ENCODE assay signal across 8 mouse cellular contexts in the genomic region with DNA sequence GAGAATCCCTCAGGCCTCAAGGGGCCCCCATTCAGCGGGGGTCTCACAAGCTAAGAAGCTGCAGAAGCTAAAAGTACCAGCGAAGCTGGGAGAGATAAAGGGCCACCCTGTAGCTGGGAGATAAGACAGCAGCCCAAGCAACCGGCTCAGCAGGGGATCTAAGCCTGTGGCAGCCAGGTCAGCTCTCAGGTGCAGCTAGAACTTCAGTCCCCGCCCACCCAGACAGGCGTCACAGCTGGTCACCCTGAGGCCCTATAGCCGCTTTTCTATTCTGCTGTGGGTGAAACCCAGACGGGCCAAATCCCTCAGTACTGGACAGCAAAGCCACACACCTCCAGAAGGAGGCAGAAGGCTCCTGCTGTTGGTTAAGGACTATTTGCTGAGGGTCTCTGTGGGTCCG. TPM values are rescaled to one million over a fixed set of nuclear protein-coding genes. Genes with fewer than 3 reads are reported as not detected.
DNase-seq lines count a peak whose midpoint lies in the region; ATAC-seq and TF ChIP-seq lines count a peak whose summit lies in the region.

No protein-coding gene starts in this region.

- peaks cover 18% of the 10 kb centered on the region for H3K36me3 ChIP-seq in heart, embryonic 13.5 days
- H3K36me3 ChIP-seq in heart, embryonic 16.5 days (ENCODE audit: control insufficient read depth, insufficient read depth), result peaks cover 14% of the 10 kb centered on the region
- peaks cover 5% of the 10 kb centered on the region; the same call in 1 of the 2 replicates for H3K36me3 ChIP-seq in liver, adult 2 months (ENCODE audit: control insufficient read depth, insufficient read depth, low read length)

- no peak overlapping the region; the same call in 1 of the 2 replicates for H3K27ac ChIP-seq in heart, embryonic 13.5 days (replicated peaks)
- peak overlapping the region; percentile 86; the same call in 1 of the 2 replicates for H3K27ac ChIP-seq in heart, embryonic 16.5 days (ENCODE audit: low read length)
- peak overlapping the region; percentile 98 for H3K27ac ChIP-seq in liver, adult 2 months (replicated peaks; ENCODE audit: insufficient read depth, low read depth, low read length)

- TF ChIP-seq POLR2A in liver, adult 2 months (IDR thresholded peaks at IDR 0.05; ENCODE audit: extremely low read depth, insufficient read depth, low read length), result peak; percentile 80; the same call in 1 of the 2 replicates

- peaks cover 5% of the 10 kb centered on the region; the same call in 1 of the 2 replicates for H3K27me3 ChIP-seq in heart, embryonic 13.5 days (replicated peaks)
- H3K27me3 ChIP-seq in heart, embryonic 16.5 days (ENCODE audit: control insufficient read depth, insufficient read depth, low read length), result no peaks in the 10 kb centered on the region
- no peaks in the 10 kb centered on the region for H3K27me3 ChIP-seq in liver, adult 2 months (ENCODE audit: control insufficient read depth, insufficient read depth, low read length)

- 0 out of 2 replicates have a peak, but pooled peaks have one; percentile 6 for ATAC-seq in heart, embryonic 13.5 days (ENCODE audit: extremely low read depth, insufficient number of reproducible peaks, low FRiP score, low TSS enrichment)
- ATAC-seq in heart, embryonic 16.5 days (replicated peaks; ENCODE audit: extremely low read depth, insufficient read depth, low FRiP score), result no peak

- peaks cover 64% of the 10 kb centered on the region for H3K4me1 ChIP-seq in heart, embryonic 13.5 days
- peaks cover 56% of the 10 kb centered on the region for H3K4me1 ChIP-seq in heart, embryonic 16.5 days (ENCODE audit: control insufficient read depth, insufficient read depth, low read length)
- peaks cover 44% of the 10 kb centered on the region for H3K4me1 ChIP-seq in liver, adult 2 months (ENCODE audit: control insufficient read depth, insufficient read depth, low read length)

- intact Hi-C loops in left cerebral cortex, postnatal 36 days (cut with DNase I), result no loop called here

- H3K4me3 ChIP-seq in heart, embryonic 13.5 days, result peak overlapping the region; percentile 69
- H3K4me3 ChIP-seq in heart, embryonic 16.5 days (ENCODE audit: low read length), result peak overlapping the region; percentile 80
- H3K4me3 ChIP-seq in liver, adult 2 months (ENCODE audit: insufficient read depth, low read depth, low read length), result peak overlapping the region; percentile 61

- peak overlapping the region; percentile 99 for H3K4me2 ChIP-seq in heart, embryonic 13.5 days
- H3K4me2 ChIP-seq in heart, embryonic 16.5 days (ENCODE audit: low read depth, low read length), result peak overlapping the region; percentile 100

- H3K79me2 ChIP-seq in liver, adult 2 months (ENCODE audit: control insufficient read depth, insufficient read depth, low read length), result peaks cover 31% of the 10 kb centered on the region; the same call in 1 of the 2 replicates

- no peak for DNase-seq in heart, adult 9 months (ENCODE audit: low spot score in 2 of 2)
- DNase-seq in c-Kit-negative CD71-positive TER-119-positive erythroid progenitor cells, embryonic 14.5 days (ENCODE audit: low read depth, low spot score), result peak; percentile 76
- peak; percentile 90 for DNase-seq in liver, adult 2 months (ENCODE audit: extremely low read depth, low read depth, low spot score)
- no peak for DNase-seq in left cerebral cortex, postnatal 36 days (ENCODE audit: low spot score in 2 of 2)
- no peak for DNase-seq in left cerebral cortex, adult 18-20 months (ENCODE audit: low spot score in 2 of 2)
- DNase-seq in right cerebral cortex, adult 2 months (ENCODE audit: low spot score in 2 of 2), result no peak

- TF ChIP-seq CTCF in liver, adult 2 months (IDR thresholded peaks at IDR 0.05; ENCODE audit: low read depth, low read length), result peak; percentile 66

- WGBS in heart, embryonic 13.5 days, result 20% methylated on average over 8 of the region's 8 CpGs
- WGBS in heart, embryonic 16.5 days, result 40% methylated on average over 8 of the region's 8 CpGs
- WGBS in liver, adult 2 months, result 14% methylated on average over 8 of the region's 8 CpGs

- H3K9me3 ChIP-seq in heart, embryonic 13.5 days, result no peaks in the 10 kb centered on the region
- H3K9me3 ChIP-seq in heart, embryonic 16.5 days (replicated peaks; ENCODE audit: control insufficient read depth, low read length), result no peaks in the 10 kb centered on the region

- peak overlapping the region; percentile 87 for H3K9ac ChIP-seq in heart, embryonic 13.5 days
- peak overlapping the region; percentile 30 for H3K9ac ChIP-seq in heart, embryonic 16.5 days (ENCODE audit: low read length)
- peak overlapping the region; percentile 95 for H3K9ac ChIP-seq in liver, adult 2 months (ENCODE audit: low read depth, low read length)

RNA-seq across cellular contexts. Expression of a gene that starts 5.9 kb away (rescaled TPM):
- 68.8 and 83.6 TPM in 2 replicates for polyA plus RNA-seq in heart, embryonic 13.5 days (2015; fragmentation: Nextera tagmentation; extraction: Ambion mirVana)
- 110 and 137 TPM in 2 replicates for polyA plus RNA-seq in heart, embryonic 16.5 days (2015; fragmentation: Nextera tagmentation; extraction: Ambion mirVana)
- 220 and 240 TPM in 2 replicates for total RNA-seq in liver, adult 2 months (2014; rRNA removed)
- 618 and 693 TPM in 2 replicates for polyA plus RNA-seq in liver, adult 2 months (2012; rRNA removed)
- total RNA-seq in left cerebral cortex, postnatal 36 days (2021), result 10 to 100 TPM; 17.1 to 23.2 TPM
- total RNA-seq in left cerebral cortex, adult 18-20 months (2021), result 10 to 100 TPM; 21.7 to 28.0 TPM

RNA-seq across cellular contexts. Expression of a gene that starts 8.4 kb away (rescaled TPM):
- 0.37 and 0.45 TPM in 2 replicates for polyA plus RNA-seq in heart, embryonic 13.5 days (2015; fragmentation: Nextera tagmentation; extraction: Ambion mirVana)
- polyA plus RNA-seq in heart, embryonic 16.5 days (2015; fragmentation: Nextera tagmentation; extraction: Ambion mirVana), result 0.25 and 0.49 TPM in 2 replicates
- total RNA-seq in liver, adult 2 months (2014; rRNA removed), result not detected in 2 replicates
- polyA plus RNA-seq in liver, adult 2 months (2012; rRNA removed), result not detected in 2 replicates
- total RNA-seq in left cerebral cortex, postnatal 36 days (2021), result not detected
- not detected for total RNA-seq in left cerebral cortex, adult 18-20 months (2021)

RNA-seq across cellular contexts. Expression of a gene that starts 20.4 kb away (rescaled TPM):
- polyA plus RNA-seq in heart, embryonic 13.5 days (2015; fragmentation: Nextera tagmentation; extraction: Ambion mirVana), result 1,372 and 1,500 TPM in 2 replicates
- polyA plus RNA-seq in heart, embryonic 16.5 days (2015; fragmentation: Nextera tagmentation; extraction: Ambion mirVana), result 1,191 and 1,235 TPM in 2 replicates
- 248 and 362 TPM in 2 replicates for total RNA-seq in liver, adult 2 months (2014; rRNA removed)
- polyA plus RNA-seq in liver, adult 2 months (2012; rRNA removed), result 226 and 272 TPM in 2 replicates
- 1,000 to 10,000 TPM; 1,413 to 1,526 TPM for total RNA-seq in left cerebral cortex, postnatal 36 days (2021)
- total RNA-seq in left cerebral cortex, adult 18-20 months (2021), result 1,000 to 10,000 TPM; 1,506 to 1,598 TPM

RNA-seq across cellular contexts. Expression of a gene that starts 29.8 kb away (rescaled TPM):
- 91.8 and 94.9 TPM in 2 replicates for polyA plus RNA-seq in heart, embryonic 13.5 days (2015; fragmentation: Nextera tagmentation; extraction: Ambion mirVana)
- 89.4 and 89.9 TPM in 2 replicates for polyA plus RNA-seq in heart, embryonic 16.5 days (2015; fragmentation: Nextera tagmentation; extraction: Ambion mirVana)
- 43.0 and 45.9 TPM in 2 replicates for total RNA-seq in liver, adult 2 months (2014; rRNA removed)
- 69.7 and 73.0 TPM in 2 replicates for polyA plus RNA-seq in liver, adult 2 months (2012; rRNA removed)
- 10 to 100 TPM; 24.7 to 33.0 TPM for total RNA-seq in left cerebral cortex, postnatal 36 days (2021)
- 10 to 100 TPM; 26.0 to 30.0 TPM for total RNA-seq in left cerebral cortex, adult 18-20 months (2021)

RNA-seq across cellular contexts. Expression of a gene that starts 38.0 kb away (rescaled TPM):
- 2.7 TPM in 2 replicates for polyA plus RNA-seq in heart, embryonic 13.5 days (2015; fragmentation: Nextera tagmentation; extraction: Ambion mirVana)
- polyA plus RNA-seq in heart, embryonic 16.5 days (2015; fragmentation: Nextera tagmentation; extraction: Ambion mirVana), result 5.3 and 10.9 TPM in 2 replicates
- total RNA-seq in liver, adult 2 months (2014; rRNA removed), result 1.6 and 1.9 TPM in 2 replicates
- 2.0 and 3.0 TPM in 2 replicates for polyA plus RNA-seq in liver, adult 2 months (2012; rRNA removed)
- total RNA-seq in left cerebral cortex, postnatal 36 days (2021), result 1 to 10 TPM; 1.7 to 2.7 TPM
- 1 to 10 TPM; 1.8 to 2.8 TPM for total RNA-seq in left cerebral cortex, adult 18-20 months (2021)

Comparison
In these comparisons a context has a peak if more than half of its experiments do, and no peak if none do; other contexts are left out.
1. H3K9ac ChIP-seq: peak in every context shown above with its lines; median percentile 95 in liver, adult 2 months; 87 in heart, embryonic 13.5 days; 30 in heart, embryonic 16.5 days.
2. DNase-seq: peak in c-Kit-negative CD71-positive TER-119-positive erythroid progenitor cells, embryonic 14.5 days (single experiment) and liver, adult 2 months (single experiment); none in heart, adult 9 months (0 of 2), left cerebral cortex, postnatal 36 days (0 of 2), left cerebral cortex, adult 18-20 months (0 of 2) and right cerebral cortex, adult 2 months (0 of 2).
3. Peak in every context shown above with its lines, with median percentiles within 50 percentile points of each other: H3K4me3 ChIP-seq.